Mouse (Mus musculus): ENCODE measurements around the gene Lsm2. TPM values are rescaled to one million over a fixed set of nuclear protein-coding genes. Genes with fewer than 3 reads are reported as not detected.
"Not testable (repeated sequence)": the region's sequence is repeated elsewhere in the genome, so short reads cannot be mapped to it uniquely, and the experiment has no call there.

Lsm2 gene
- polyA plus RNA-seq, 1 experiment from 2014 or later: 64.4 TPM

DNA sequence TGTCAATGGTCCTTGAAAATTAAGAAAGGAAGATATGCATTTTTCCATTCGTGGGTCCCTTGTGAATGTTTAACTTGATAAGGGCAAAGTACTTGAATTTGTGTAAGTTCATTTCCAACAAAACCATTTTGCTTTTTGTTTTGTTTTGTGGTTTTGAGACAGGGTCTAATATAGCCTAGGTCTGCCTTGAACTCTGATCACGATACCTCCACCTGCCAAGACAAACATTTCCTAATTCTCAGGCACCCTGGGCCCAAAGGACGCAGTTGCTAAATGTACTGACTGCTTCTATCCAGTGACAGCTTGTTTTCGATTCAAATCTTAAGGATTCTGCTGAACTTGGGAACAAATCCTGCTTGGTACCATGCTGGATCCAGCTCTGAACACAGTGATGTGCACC is 2.0 kb upstream of the Lsm2 start:
- no peak for ATAC-seq

DNA sequence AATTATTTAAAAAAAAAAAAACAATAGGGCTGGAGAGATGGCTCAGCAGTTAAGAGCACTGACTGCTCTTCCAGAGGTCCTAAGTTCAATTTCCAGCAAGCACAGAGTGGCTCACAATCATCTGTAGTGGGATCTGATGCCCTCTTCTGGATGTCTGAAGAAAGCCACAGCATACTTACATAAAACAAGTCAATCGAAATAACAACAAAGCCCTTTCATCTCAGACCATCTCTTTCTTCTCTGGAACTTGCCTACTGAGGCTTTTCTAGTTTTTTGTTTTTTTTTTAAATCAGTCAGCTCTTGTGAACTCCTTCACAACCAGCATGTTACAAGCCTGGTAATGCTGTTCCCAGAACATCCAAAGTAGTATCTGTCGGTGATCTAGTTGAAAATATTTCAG is 1.0 kb upstream of the Lsm2 start:
- ATAC-seq (no peak), DNase-seq (ENCODE audit: low read depth, low spot score) (no peak)
- in situ Hi-C loops (cut with MboI; ENCODE audit: low pct_unique_long_range_greater_than_20kb): loop anchor here (5.0 kb wide), 1 partner anchor 63 kb away; no protein-coding TSS in a partner anchor
- POLR2A ChIA-PET: interaction anchor here (0.9 to 1.4 kb wide), 4 partner anchors 13 to 26 kb away, joined by 3 to 7 read pairs (median 4); no protein-coding TSS in a partner anchor
- CTCF ChIA-PET: interaction anchor here (0.7 to 2.9 kb wide), 8 partner anchors 13 to 126 kb away, joined by 3 to 23 read pairs (median 4); no protein-coding TSS in a partner anchor
- H3K27me3 ChIP-seq: no peaks in the 10 kb centered on the region
- TF ChIP-seq CTCF (IDR thresholded peaks at IDR 0.05): peak; percentile 86

More for the DNA sequence above, 2.0 kb upstream of the Lsm2 start:
- DNase-seq (ENCODE audit: low read depth, low spot score): no peak
- ChIA-PET CTCF (interaction anchor here (0.7 to 2.9 kb wide), 5 partner anchors 12 to 36 kb away, joined by 3 to 23 read pairs (median 3); no protein-coding TSS in a partner anchor), POLR2A (interaction anchor here (0.5 kb wide), 1 partner anchor 1484 kb away, joined by 7 read pairs; no protein-coding TSS in a partner anchor)
- no peaks in the 10 kb centered on the region for H3K27me3 ChIP-seq
- no peak for TF ChIP-seq CTCF (IDR thresholded peaks at IDR 0.05)
- in situ Hi-C loops (cut with MboI; ENCODE audit: low pct_unique_long_range_greater_than_20kb): loop anchor here (5.0 kb wide), 1 partner anchor 62 kb away; no protein-coding TSS in a partner anchor

DNA sequence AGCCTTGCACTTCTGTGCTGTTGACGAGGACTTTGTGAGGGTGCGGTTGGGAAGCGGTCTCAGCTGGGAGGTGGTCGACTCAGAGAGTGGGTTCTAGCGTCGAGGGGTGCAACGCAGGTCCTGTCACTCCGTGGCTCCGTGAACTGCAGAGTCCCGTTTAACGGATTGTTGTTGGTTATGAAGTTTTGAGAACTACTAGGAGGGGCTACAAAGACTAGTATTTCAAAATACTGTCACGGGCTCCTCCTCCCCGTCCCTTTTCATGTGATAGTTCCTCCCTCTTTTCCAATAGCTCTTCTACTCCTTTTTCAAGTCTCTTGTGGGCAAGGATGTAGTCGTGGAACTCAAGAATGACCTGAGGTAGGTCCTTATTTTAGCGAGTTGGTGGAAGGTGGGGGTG is 666 bp downstream of the Lsm2 start:
- in situ Hi-C loops (cut with MboI; ENCODE audit: low pct_unique_long_range_greater_than_20kb): loop anchor here (5.0 kb wide), 1 partner anchor 65 kb away; no protein-coding TSS in a partner anchor
- DNase-seq (ENCODE audit: low read depth, low spot score): no peak
- no peak for TF ChIP-seq CTCF (IDR thresholded peaks at IDR 0.05)
- no peak for ATAC-seq
- no peaks in the 10 kb centered on the region for H3K27me3 ChIP-seq
- POLR2A ChIA-PET: interaction anchor here (1.5 kb wide), 1 partner anchor 8 kb away, joined by 8 read pairs; no protein-coding TSS in a partner anchor
- CTCF ChIA-PET: interaction anchor here (3.2 kb wide), 1 partner anchor 27 kb away, joined by 20 read pairs; no protein-coding TSS in a partner anchor

DNA sequence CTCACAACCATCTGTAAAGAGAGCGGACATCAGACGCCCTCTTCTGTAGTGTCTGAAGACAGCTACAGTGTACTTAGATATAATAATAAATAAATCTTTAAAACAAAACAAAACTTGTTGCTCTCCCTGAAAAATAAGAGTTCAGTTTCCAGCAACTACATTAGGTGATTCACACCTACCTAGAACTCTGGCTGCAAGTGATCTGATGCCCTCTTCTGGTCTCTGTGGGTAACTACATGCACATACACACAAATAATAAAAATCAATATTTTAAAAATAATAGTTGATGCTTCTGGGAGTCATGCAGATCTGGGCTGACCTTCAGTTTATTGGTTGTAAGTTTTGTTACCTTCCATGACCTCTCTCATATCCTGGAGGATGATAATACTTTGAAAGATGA is 2.6 kb downstream of the Lsm2 start:
- ChIA-PET POLR2A (interaction anchor here (0.7 kb wide), 2 partner anchors 28 to 971 kb away, joined by 3 to 4 read pairs; no protein-coding TSS in a partner anchor), CTCF (interaction anchor here (0.8 to 3.2 kb wide), 11 partner anchors 11 to 194 kb away, joined by 3 to 22 read pairs (median 4); no protein-coding TSS in a partner anchor)
- no peaks in the 10 kb centered on the region for H3K27me3 ChIP-seq
- in situ Hi-C loops (cut with MboI; ENCODE audit: low pct_unique_long_range_greater_than_20kb): loop anchor here (5.0 kb wide), 1 partner anchor 67 kb away; no protein-coding TSS in a partner anchor
- DNase-seq (ENCODE audit: low read depth, low spot score) (no peak), ATAC-seq (no peak)
- peak; percentile 80 for TF ChIP-seq CTCF (IDR thresholded peaks at IDR 0.05)

DNA sequence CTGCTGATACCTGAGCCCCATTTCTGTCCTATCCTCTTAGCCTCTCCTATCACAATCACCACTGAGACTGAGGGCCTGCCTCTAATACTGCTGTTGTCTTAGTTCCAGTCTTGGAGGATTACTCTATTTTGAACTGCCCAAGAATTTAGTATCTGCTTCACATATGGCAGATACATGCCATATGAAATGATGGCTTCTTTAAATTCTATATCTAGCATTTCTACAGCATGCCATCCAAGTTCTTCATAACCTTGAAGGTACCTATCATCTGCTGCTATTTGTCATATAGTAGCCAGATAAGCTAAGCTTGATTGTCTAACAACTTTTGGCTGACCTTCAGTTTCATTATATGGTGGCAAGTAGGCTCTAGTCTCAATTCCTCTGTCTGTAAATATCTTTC is 13.1 kb downstream of the Lsm2 start:
- in situ Hi-C loops (cut with MboI; ENCODE audit: low pct_unique_long_range_greater_than_20kb): no loop called here
- no peak for DNase-seq (ENCODE audit: low read depth, low spot score)
- TF ChIP-seq CTCF (IDR thresholded peaks at IDR 0.05): no peak
- ATAC-seq: no peak
- no peaks in the 10 kb centered on the region for H3K27me3 ChIP-seq
- ChIA-PET POLR2A (no interaction called here), CTCF (interaction anchor here (2.5 kb wide), 1 partner anchor 11 kb away, joined by 8 read pairs; no protein-coding TSS in a partner anchor)

DNA sequence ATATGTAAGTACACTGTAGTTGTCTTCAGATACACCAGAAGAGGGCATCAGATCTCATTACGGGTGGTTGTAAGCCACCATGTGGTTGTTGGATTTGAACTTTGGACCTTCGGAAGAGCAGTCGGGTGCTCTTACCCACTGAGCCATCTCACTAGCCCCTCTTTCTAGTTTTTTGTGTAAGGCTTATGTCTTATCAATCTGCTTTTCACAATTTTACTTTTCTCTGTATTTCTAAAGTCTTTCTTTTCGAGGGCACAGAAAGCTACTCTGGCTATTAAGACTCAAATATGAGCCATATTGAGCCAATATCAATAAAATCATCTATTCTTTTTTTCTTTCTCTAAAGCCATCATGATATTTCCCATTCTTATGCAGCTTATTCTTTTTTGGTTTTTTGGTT is 13.5 kb downstream of the Lsm2 start:
- DNase-seq (ENCODE audit: low read depth, low spot score); in situ Hi-C loops (cut with MboI; ENCODE audit: low pct_unique_long_range_greater_than_20kb); ATAC-seq; POLR2A ChIA-PET; H3K27me3 ChIP-seq: not testable (repeated sequence)
- CTCF ChIA-PET: interaction anchor here (2.5 kb wide), 1 partner anchor 11 kb away, joined by 8 read pairs; no protein-coding TSS in a partner anchor

DNA sequence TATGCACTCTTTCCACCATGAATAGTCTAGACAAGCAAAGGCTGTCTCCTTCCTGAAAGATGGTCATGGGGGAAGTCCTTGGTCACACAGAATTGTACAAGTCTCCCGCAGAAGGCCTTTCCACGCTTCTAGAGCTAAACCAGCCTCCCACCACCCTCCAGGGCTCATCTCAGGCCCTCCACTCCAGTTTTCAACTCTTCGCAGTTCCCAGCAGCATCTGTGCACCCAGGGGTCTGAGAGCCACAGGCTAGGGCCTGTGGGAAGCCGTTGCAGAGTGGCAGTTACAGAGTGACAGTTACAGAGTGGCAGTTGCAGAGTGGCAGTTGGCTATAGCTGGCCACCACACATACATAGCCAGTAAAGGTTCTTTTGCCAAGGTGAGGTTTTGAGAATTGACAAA is 14.3 kb downstream of the Lsm2 start:
- ATAC-seq; POLR2A ChIA-PET; H3K27me3 ChIP-seq; DNase-seq (ENCODE audit: low read depth, low spot score); in situ Hi-C loops (cut with MboI; ENCODE audit: low pct_unique_long_range_greater_than_20kb): not testable (repeated sequence)
- CTCF ChIA-PET: interaction anchor here (1.1 to 2.5 kb wide), 2 partner anchors 12 to 25 kb away, joined by 3 to 8 read pairs; no protein-coding TSS in a partner anchor

DNA sequence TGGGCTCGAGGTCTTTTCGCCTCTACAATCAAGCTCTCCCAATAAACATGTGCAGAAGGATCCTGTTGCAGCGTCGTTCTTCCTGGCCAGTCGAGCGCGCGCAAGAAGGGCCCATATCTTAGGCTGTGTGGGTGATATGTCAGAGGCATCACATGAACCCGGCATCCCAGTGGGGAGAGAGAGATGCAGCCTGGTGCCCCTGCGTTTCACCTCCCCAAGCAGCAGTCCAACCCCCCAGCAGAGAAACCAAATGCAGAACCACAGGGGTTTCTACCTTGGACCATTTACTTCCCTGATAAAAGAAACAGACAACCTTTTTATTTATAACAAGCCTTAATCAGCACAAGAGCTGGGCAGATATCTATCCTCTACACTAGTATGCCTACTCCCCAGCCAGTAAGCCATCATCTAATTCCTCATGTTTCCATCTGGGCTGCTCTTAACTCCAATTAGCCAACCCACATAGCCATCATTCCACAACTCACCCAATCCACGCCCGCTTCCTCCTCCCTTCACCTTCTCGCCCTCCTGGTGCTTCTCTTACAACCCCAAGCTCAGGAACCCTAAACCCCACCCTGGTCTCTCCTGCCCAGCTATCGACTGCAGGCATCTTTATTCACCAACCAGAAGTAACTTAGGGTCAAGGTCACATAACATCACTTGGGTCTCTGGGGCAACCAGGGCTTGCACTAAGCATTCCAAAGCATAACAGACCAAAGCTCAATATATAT is 14.9 kb downstream of the Lsm2 start:
- CTCF ChIA-PET: interaction anchor here (1.1 to 2.5 kb wide), 2 partner anchors 12 to 24 kb away, joined by 3 to 8 read pairs; no protein-coding TSS in a partner anchor
- POLR2A ChIA-PET: interaction anchor here (0.5 to 0.7 kb wide), 2 partner anchors 25 to 91 kb away, joined by 3 read pairs; no protein-coding TSS in a partner anchor
- in situ Hi-C loops (cut with MboI; ENCODE audit: low pct_unique_long_range_greater_than_20kb): no loop called here
- no peak for DNase-seq (ENCODE audit: low read depth, low spot score)
- H3K27me3 ChIP-seq: no peaks in the 10 kb centered on the region
- TF ChIP-seq CTCF (IDR thresholded peaks at IDR 0.05): no peak
- no peak for ATAC-seq

DNA sequence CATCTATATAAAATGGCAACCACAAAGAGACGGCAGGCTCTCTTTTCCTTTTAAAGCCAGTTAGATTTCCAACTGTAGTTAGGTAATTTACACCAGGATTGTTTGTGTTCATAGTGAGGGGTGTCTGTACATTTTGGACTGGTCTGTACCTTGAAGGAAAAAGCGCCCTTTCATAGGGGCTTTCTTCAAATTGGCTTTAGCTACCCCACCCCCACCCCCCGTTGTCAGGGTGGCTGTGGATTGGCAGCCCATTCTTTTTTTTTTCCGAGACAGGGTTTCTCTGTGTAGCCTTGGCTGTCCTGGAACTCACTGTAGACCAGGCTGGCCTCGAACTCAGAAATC is 15.5 kb downstream of the Lsm2 start:
- DNase-seq (ENCODE audit: low read depth, low spot score) (no peak), ATAC-seq (no peak)
- POLR2A ChIA-PET: interaction anchor here (0.7 kb wide), 1 partner anchor 92 kb away, joined by 3 read pairs; no protein-coding TSS in a partner anchor
- no peaks in the 10 kb centered on the region for H3K27me3 ChIP-seq
- TF ChIP-seq CTCF (IDR thresholded peaks at IDR 0.05): no peak
- in situ Hi-C loops (cut with MboI; ENCODE audit: low pct_unique_long_range_greater_than_20kb): no loop called here
- CTCF ChIA-PET: interaction anchor here (1.6 kb wide), 1 partner anchor 13 kb away, joined by 5 read pairs; no protein-coding TSS in a partner anchor

DNA sequence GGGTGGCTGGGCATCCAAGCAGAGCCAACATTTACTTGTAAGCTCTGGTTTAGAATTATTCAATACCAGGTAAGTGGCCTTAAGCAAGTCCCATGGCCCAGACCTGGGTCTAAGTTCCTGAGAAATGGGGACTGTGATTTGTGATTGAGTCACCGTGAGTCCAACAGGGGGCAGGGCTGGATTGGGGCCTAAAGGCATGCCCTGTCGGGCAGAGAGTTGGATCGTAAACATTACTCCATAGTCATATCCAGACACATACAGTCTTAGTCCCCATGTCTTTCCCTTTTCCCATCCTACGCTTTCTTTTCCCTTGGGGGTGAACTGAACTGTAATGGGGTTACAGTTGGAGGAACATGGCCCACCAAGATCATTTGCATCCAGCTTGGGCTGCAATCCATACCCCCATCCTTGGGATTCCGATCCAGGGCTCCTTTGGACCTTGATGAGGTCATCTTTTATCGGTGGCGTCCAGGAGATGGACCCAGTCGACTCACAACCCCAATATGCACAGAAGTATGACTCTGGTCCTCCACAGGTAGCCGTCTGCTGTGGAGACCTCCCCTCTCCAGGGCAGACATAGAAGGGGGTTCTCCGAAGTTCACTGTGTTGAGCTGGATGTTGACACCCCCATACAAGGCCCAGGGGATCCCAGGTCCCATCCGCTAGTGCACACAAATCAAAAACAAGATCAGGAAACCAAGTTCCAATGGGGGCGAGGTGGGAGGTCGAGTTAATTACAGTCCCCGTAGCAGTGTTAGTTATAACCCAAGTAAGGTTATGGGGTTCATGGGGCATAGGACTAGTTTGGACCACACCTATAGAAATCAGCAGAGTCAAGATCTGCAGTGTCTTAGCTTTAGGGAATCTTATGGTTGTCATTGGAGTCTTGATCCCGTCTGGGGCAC is 17.1 kb downstream of the Lsm2 start:
- POLR2A ChIA-PET: interaction anchor here (0.5 to 0.6 kb wide), 2 partner anchors 91 to 130 kb away, joined by 3 read pairs; no protein-coding TSS in a partner anchor
- in situ Hi-C loops (cut with MboI; ENCODE audit: low pct_unique_long_range_greater_than_20kb): no loop called here
- CTCF ChIA-PET: interaction anchor here (0.7 to 1.6 kb wide), 4 partner anchors 11 to 17 kb away, joined by 3 to 5 read pairs (median 3); partner anchors contain the start of gene Lsm2
- H3K27me3 ChIP-seq: no peaks in the 10 kb centered on the region
- TF ChIP-seq CTCF (IDR thresholded peaks at IDR 0.05): no peak
- no peak for ATAC-seq
- DNase-seq (ENCODE audit: low read depth, low spot score): no peak

DNA sequence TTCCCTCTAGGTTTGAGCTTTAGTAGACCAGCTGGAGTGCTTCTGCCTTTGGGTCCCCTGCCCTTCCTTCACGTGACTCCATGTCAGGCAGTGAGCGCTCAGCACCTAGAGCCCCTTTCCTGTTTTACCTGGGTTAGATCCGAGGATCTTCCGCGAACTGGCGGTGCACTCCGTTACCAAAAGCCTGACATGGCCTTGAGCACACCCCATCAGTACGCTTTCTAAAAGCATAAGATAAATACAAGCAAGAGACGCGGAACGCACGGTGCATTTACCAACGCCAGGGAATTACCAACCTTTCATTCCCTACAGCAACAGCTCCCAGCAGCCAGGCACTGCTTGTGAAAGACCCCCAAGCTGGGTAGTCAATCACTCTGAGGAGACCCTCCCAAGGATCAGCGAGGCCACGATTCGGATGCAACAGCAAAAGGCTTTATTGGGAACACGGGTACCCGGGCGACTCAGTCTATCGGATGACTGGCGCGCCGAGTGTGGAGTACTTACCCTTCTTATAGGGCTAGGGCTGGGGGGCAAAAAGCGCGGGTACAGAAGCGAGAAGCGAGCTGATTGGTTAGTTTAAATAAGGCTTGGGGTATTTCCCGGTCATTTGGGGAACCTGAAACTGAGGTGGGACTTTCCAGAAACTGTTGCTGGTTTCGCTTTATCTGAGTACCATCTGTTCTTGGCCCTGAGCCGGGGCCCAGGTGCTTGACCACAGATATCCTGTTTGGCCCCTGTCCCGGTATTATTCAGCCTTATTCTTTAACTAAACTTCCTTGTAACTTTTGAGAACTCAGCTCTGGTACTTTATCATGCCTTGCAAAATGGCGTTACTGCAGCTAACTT is 18.4 kb downstream of the Lsm2 start:
- H3K27me3 ChIP-seq; DNase-seq (ENCODE audit: low read depth, low spot score); in situ Hi-C loops (cut with MboI; ENCODE audit: low pct_unique_long_range_greater_than_20kb); ATAC-seq: not testable (repeated sequence)
- POLR2A ChIA-PET: interaction anchor here (0.6 to 0.7 kb wide), 2 partner anchors 18 to 50 kb away, joined by 3 read pairs; partner anchors contain the start of gene Clic1
- CTCF ChIA-PET: interaction anchor here (1.1 kb wide), 1 partner anchor 48 kb away, joined by 3 read pairs; no protein-coding TSS in a partner anchor
